Mouse (Mus musculus): ENCODE data around the gene Mthfd2l.

DNA sequence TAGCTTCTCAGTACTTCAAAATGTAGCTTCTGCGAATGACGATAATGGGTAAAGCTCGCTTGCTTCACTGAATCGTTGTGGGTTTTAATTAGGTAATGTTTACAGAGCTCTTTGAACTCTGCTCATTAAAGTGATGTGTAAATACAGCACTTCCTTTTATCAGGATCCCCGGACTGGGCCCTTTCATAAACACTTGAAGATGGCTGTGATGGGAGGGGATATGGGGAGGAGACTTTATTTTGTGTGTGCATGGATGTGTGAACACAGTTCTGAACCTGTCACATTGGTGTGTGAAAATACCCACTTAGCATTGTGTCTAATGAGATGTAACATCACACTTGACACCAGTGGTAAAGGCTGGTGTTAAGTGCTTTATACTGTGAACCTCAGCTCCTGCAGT is 56.7 kb downstream of the Mthfd2l start:
- TF ChIP-seq CTCF (IDR thresholded peaks at IDR 0.05; ENCODE audit: low read depth) (no peak), EP300 (IDR thresholded peaks at IDR 0.05; ENCODE audit: low read depth) (no peak)

All from liver, postnatal 0 days (tissue).